Mouse (Mus musculus): Measurements from ENCODE around the gene Etv5. TPM values are rescaled to one million over a fixed set of nuclear protein-coding genes. Genes with fewer than 3 reads are reported as not detected.

Gene Etv5
- polyA plus RNA-seq (2015; fragmentation: Nextera tagmentation; extraction: Ambion mirVana) = 14.5 and 17.6 TPM in 2 replicates

GRCm38 (mm10) chr16:22439499-22440177 lies at the start of gene Etv5:
Gene Etv5 (minus strand): TSS chr16:22439719.
- WGBS = under 1% methylated on average over 63 of the region's 63 CpGs

GRCm38 (mm10) chr16:22483900-22484299 lies 44.4 kb upstream of the Etv5 start:
- Histone ChIP-seq H3K4me1 (no peaks in the 10 kb centered on the region), H3K4me2 (no peak overlapping the region), H3K9ac (no peak overlapping the region), H3K36me3 (replicated peaks) (no peaks in the 10 kb centered on the region), H3K27me3 (replicated peaks) (no peaks in the 10 kb centered on the region), H3K9me3 (no peaks in the 10 kb centered on the region), H3K27ac (no peak overlapping the region), H3K4me3 (no peak overlapping the region)
- 100% methylated on average over 1 of the region's 1 CpGs for WGBS
- no peak for ATAC-seq (replicated peaks)

More at GRCm38 (mm10) chr16:22439499-22440177, at the start of gene Etv5:
- peak within 1 kb of the TSS; percentile 41 for H3K9ac ChIP-seq
- H3K4me1 ChIP-seq = peaks cover 24% of the 10 kb centered on the region
- peak within 1 kb of the TSS; percentile 65 for H3K4me3 ChIP-seq
- no peaks in the 10 kb centered on the region for H3K36me3 ChIP-seq (replicated peaks)
- peak within 1 kb of the TSS; percentile 95 for H3K4me2 ChIP-seq
- peak within 1 kb of the TSS; percentile 57 for H3K27ac ChIP-seq
- peak; percentile 99 for ATAC-seq (replicated peaks)
- H3K9me3 ChIP-seq = no peaks in the 10 kb centered on the region
- H3K27me3 ChIP-seq (replicated peaks) = peaks cover 60% of the 10 kb centered on the region

- H3K9ac ChIP-seq = no peak overlapping the region
- no peaks in the 10 kb centered on the region for H3K36me3 ChIP-seq (replicated peaks)
- no peak overlapping the region for H3K27ac ChIP-seq
- no peak overlapping the region for H3K4me2 ChIP-seq
- 93% methylated on average over 8 of the region's 8 CpGs for WGBS
- ATAC-seq (replicated peaks) = no peak
- no peaks in the 10 kb centered on the region for H3K27me3 ChIP-seq (replicated peaks)
- no peaks in the 10 kb centered on the region for H3K4me1 ChIP-seq
- no peak overlapping the region for H3K4me3 ChIP-seq
- no peaks in the 10 kb centered on the region for H3K9me3 ChIP-seq
These were observed 39.8 kb upstream of the Etv5 start for GRCm38 (mm10) chr16:22479322-22479721.

- ATAC-seq (replicated peaks) = no peak
- H3K36me3 ChIP-seq (replicated peaks) = no peaks in the 10 kb centered on the region
- H3K4me2 ChIP-seq = no peak overlapping the region
- H3K4me3 ChIP-seq = no peak overlapping the region
- no peak overlapping the region for H3K9ac ChIP-seq
- H3K9me3 ChIP-seq = no peaks in the 10 kb centered on the region
- no peak overlapping the region for H3K27ac ChIP-seq
- 90% methylated on average over 2 of the region's 2 CpGs for WGBS
- no peaks in the 10 kb centered on the region for H3K27me3 ChIP-seq (replicated peaks)
- no peaks in the 10 kb centered on the region for H3K4me1 ChIP-seq
These were observed 32.2 kb upstream of the Etv5 start for GRCm38 (mm10) chr16:22471728-22472127.

- Histone ChIP-seq H3K4me2 (no peak overlapping the region), H3K9me3 (no peaks in the 10 kb centered on the region), H3K9ac (no peak overlapping the region), H3K27ac (no peak overlapping the region), H3K4me3 (no peak overlapping the region), H3K27me3 (replicated peaks) (no peaks in the 10 kb centered on the region), H3K4me1 (no peaks in the 10 kb centered on the region), H3K36me3 (replicated peaks) (no peaks in the 10 kb centered on the region)
- ATAC-seq (replicated peaks) = no peak
- WGBS = 88% methylated on average over 11 of the region's 11 CpGs
These were observed 29.9 kb upstream of the Etv5 start for GRCm38 (mm10) chr16:22469385-22469784.

GRCm38 (mm10) chr16:22467111-22467510 lies 27.6 kb upstream of the Etv5 start:
- Histone ChIP-seq H3K4me3 (no peak overlapping the region), H3K9ac (no peak overlapping the region), H3K4me2 (no peak overlapping the region), H3K27me3 (replicated peaks) (no peaks in the 10 kb centered on the region), H3K36me3 (replicated peaks) (no peaks in the 10 kb centered on the region), H3K9me3 (no peaks in the 10 kb centered on the region), H3K27ac (no peak overlapping the region), H3K4me1 (no peaks in the 10 kb centered on the region)
- 85% methylated on average over 2 of the region's 2 CpGs for WGBS
- ATAC-seq (replicated peaks) = no peak

- H3K27me3 ChIP-seq (replicated peaks) = no peaks in the 10 kb centered on the region
- no peaks in the 10 kb centered on the region for H3K4me1 ChIP-seq
- H3K9me3 ChIP-seq = no peaks in the 10 kb centered on the region
- WGBS = 83% methylated on average over 11 of the region's 11 CpGs
- no peak overlapping the region for H3K4me3 ChIP-seq
- no peak overlapping the region for H3K9ac ChIP-seq
- no peak for ATAC-seq (replicated peaks)
- no peaks in the 10 kb centered on the region for H3K36me3 ChIP-seq (replicated peaks)
- H3K27ac ChIP-seq = no peak overlapping the region
- H3K4me2 ChIP-seq = no peak overlapping the region
These were observed 26.9 kb upstream of the Etv5 start for GRCm38 (mm10) chr16:22466381-22466780.

GRCm38 (mm10) chr16:22462220-22462619 lies 22.7 kb upstream of the Etv5 start:
- WGBS = 88% methylated on average over 3 of the region's 3 CpGs
- no peak overlapping the region for H3K4me3 ChIP-seq
- no peak for ATAC-seq (replicated peaks)

GRCm38 (mm10) chr16:22461728-22462127 lies 22.2 kb upstream of the Etv5 start:
- Histone ChIP-seq H3K4me2 (no peak overlapping the region), H3K4me3 (no peak overlapping the region), H3K9me3 (no peaks in the 10 kb centered on the region), H3K36me3 (replicated peaks) (no peaks in the 10 kb centered on the region), H3K27me3 (replicated peaks) (no peaks in the 10 kb centered on the region), H3K9ac (no peak overlapping the region), H3K4me1 (no peaks in the 10 kb centered on the region), H3K27ac (no peak overlapping the region)
- ATAC-seq (replicated peaks) = no peak
- 83% methylated on average over 6 of the region's 6 CpGs for WGBS

More at GRCm38 (mm10) chr16:22462220-22462619, 22.7 kb upstream of the Etv5 start:
- Histone ChIP-seq H3K4me1 (no peaks in the 10 kb centered on the region), H3K27ac (no peak overlapping the region), H3K4me2 (no peak overlapping the region), H3K9me3 (no peaks in the 10 kb centered on the region), H3K9ac (no peak overlapping the region), H3K27me3 (replicated peaks) (no peaks in the 10 kb centered on the region), H3K36me3 (replicated peaks) (no peaks in the 10 kb centered on the region)

GRCm38 (mm10) chr16:22460960-22461359 lies 21.4 kb upstream of the Etv5 start:
- H3K4me3 ChIP-seq = no peak overlapping the region
- ATAC-seq (replicated peaks) = no peak
- no peaks in the 10 kb centered on the region for H3K9me3 ChIP-seq
- no peaks in the 10 kb centered on the region for H3K4me1 ChIP-seq
- H3K4me2 ChIP-seq = no peak overlapping the region
- no peaks in the 10 kb centered on the region for H3K27me3 ChIP-seq (replicated peaks)
- H3K36me3 ChIP-seq (replicated peaks) = no peaks in the 10 kb centered on the region
- no peak overlapping the region for H3K27ac ChIP-seq
- no peak overlapping the region for H3K9ac ChIP-seq
- WGBS = 80% methylated on average over 1 of the region's 1 CpGs

GRCm38 (mm10) chr16:22452082-22452481 lies 12.6 kb upstream of the Etv5 start:
- no peak for ATAC-seq (replicated peaks)

GRCm38 (mm10) chr16:22448093-22448492 lies 8.6 kb upstream of the Etv5 start:
- Histone ChIP-seq H3K4me3 (no peak overlapping the region), H3K9me3 (no peaks in the 10 kb centered on the region), H3K27me3 (replicated peaks) (0 out of 2 replicates have a peak, but pooled peaks cover 6% of the 10 kb centered on the region), H3K36me3 (replicated peaks) (no peaks in the 10 kb centered on the region), H3K9ac (no peak overlapping the region), H3K27ac (no peak overlapping the region), H3K4me1 (no peaks in the 10 kb centered on the region), H3K4me2 (no peak overlapping the region)
- ATAC-seq (replicated peaks) = no peak
- 82% methylated on average over 6 of the region's 6 CpGs for WGBS

More at GRCm38 (mm10) chr16:22452082-22452481, 12.6 kb upstream of the Etv5 start:
- no peak overlapping the region for H3K4me3 ChIP-seq
- no peak overlapping the region for H3K27ac ChIP-seq
- no peaks in the 10 kb centered on the region for H3K36me3 ChIP-seq (replicated peaks)
- H3K27me3 ChIP-seq (replicated peaks) = no peaks in the 10 kb centered on the region
- no peaks in the 10 kb centered on the region for H3K9me3 ChIP-seq
- no peaks in the 10 kb centered on the region for H3K4me1 ChIP-seq
- 79% methylated on average over 9 of the region's 9 CpGs for WGBS
- H3K4me2 ChIP-seq = no peak overlapping the region
- H3K9ac ChIP-seq = no peak overlapping the region

- Histone ChIP-seq H3K36me3 (replicated peaks) (no peaks in the 10 kb centered on the region), H3K4me1 (peaks cover 12% of the 10 kb centered on the region), H3K4me3 (no peak overlapping the region), H3K4me2 (no peak overlapping the region), H3K27ac (no peak overlapping the region), H3K27me3 (replicated peaks) (peaks cover 29% of the 10 kb centered on the region), H3K9ac (no peak overlapping the region), H3K9me3 (no peaks in the 10 kb centered on the region)
- no peak for ATAC-seq (replicated peaks)
- 68% methylated on average over 6 of the region's 6 CpGs for WGBS
These were observed 5.3 kb upstream of the Etv5 start for GRCm38 (mm10) chr16:22444786-22445185.

Measured in midbrain, embryonic 15.5 days (tissue).